Mouse (Mus musculus) gastrocnemius, postnatal 4 days (tissue): Measurements from ENCODE around the gene Myof. TPM values are rescaled to one million over a fixed set of nuclear protein-coding genes. Genes with fewer than 3 reads are reported as not detected.
A peak's percentile ranks its signal among the peaks of the same experiment; 100 is the strongest.

Experiments used
- DNase-seq, 2 experiments: peaks; one replicate each; pipeline ENCODE4 v3.0.0; 2021 to 2022; ENCODE audit warnings: low spot score in 2 of 2, mixed read lengths in 2 of 2
- total RNA-seq, 2 experiments: library from RNA; stranded (reverse); gene quantifications; 2 replicates each; pipeline ENCODE4 v1.2.3; 2021

Myof gene
- total RNA-seq, 2 experiments from 2014 or later = 20.7 to 21.8 TPM

GRCm38 (mm10) chr19:37955425-37956001 is 87.9 kb downstream of the Myof start:
- peak; percentile 67 to 72 for DNase-seq

DNA sequence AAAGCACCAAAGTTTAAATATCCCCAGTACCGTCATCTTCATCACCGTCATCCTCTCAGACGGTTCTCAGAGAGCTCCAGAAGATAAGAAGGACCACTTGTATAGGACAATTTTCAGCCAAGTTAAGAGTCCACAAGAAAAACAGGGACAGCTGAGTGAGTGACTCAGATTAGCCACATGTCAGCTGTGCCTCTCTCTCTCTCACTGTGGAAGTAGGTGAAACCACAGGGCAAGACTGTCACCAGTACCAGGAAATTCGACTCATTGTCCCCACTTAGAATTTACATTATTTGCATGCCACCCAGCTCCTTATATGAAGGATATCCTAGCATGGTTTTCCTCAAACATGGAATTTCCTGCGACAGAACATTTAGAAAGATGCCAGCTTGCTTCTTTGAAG is 88.6 kb downstream of the Myof start:
- no peak for DNase-seq

GRCm38 (mm10) chr19:37954236-37954635 is 89.1 kb downstream of the Myof start:
- no peak for DNase-seq

DNA sequence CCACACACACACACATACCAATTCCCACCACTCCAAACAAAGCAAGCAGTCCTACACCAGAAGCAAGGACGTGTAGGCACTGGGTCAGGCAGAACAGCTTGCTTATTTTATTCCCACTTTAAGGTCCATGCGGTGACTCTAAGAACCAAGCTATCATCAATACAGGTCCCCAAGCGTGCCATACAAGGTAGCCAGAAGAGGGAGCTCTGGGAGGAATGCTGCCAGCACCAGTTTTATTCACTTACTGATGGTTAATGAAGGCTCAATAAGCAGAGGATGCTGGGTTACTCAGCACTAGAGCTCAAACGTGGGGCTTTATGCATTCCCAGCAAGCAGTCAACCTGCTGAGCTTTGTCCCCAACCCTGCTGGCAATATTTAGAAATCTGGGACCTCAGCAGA is 96.7 kb downstream of the Myof start:
- no peak for DNase-seq

GRCm38 (mm10) chr19:37946053-37946452 is 97.3 kb downstream of the Myof start:
- no peak for DNase-seq

DNA sequence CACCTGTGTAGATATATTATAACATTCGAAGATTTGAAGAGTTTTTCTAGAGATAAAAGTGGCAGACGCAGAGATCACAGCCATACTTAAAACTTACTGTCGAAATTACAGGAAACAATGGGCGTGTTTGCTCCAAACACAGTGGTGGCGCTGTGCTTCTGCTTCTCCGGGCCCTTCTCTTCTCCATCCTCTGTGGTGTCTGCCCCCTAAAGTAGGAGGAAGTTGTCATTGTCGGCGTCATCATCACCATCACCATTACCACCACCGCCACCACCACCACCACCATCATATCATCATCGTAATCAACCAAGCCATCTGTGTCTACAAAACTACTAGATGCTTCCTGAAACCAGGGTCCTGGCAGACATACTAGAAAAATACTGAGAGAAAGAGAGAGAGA is 104.2 kb downstream of the Myof start:
- DNase-seq = no peak

GRCm38 (mm10) chr19:37937092-37937491 is 106.3 kb downstream of the Myof start:
- no peak for DNase-seq

DNA sequence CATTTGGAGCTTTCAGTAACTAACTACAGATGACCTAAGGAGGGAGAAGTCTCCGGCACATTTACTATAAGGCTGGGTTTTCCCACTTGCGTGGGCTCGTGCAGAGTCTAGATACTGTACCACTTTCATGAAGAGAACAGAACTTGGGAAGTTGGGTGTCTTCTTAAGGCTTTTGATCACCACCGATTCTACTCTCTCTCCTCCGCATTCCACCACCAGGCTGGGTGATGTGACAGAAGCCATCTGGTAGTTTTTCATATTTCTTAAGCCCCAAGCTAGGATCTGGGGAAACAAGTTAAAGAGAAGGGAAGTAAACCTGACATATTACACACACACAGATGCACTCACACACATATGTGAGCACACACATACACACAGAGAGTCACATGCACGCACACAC is 108.7 kb downstream of the Myof start:
- DNase-seq = no peak

DNA sequence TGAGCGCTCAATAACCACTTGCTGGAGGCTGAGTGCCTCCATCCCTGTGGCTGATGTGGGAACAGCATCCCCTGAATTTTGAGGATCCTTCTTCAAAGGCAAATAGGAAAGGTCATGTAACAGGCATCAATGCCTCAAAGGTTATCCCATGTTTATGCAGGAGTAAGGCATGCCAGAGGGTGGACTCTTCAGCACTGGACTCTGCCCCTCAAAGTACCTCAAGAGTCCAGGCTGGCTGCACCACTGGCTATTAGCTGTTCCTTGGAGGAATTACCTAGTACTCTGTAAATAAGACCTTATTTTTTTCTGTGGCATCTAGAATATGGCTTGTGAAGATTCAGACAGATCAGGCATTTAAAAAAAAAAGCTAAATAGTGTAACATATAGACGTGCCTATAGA is 111.2 kb downstream of the Myof start:
- no peak for DNase-seq

DNA sequence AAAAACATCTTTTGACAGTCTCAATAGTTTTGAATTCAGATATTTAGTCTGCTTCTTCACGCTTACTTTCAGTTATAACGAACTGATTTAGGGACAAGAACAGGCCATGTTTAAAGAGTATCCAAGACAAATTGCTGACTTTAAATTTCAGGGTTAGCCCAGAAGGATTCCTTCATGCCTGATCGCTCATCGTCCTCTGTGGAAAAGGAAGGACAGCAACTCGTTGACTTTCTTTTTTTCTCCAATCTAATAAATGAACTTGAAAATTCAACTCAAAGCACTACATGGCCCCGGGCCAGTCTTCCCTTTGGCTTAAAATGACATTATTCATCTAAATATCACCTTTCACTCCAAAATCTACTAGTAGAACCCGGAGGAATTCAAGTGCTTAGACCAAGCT is 115.5 kb downstream of the Myof start:
- DNase-seq = no peak

- DNase-seq = no peak
These were observed 118.1 kb downstream of the Myof start for GRCm38 (mm10) chr19:37925323-37925722.

DNA sequence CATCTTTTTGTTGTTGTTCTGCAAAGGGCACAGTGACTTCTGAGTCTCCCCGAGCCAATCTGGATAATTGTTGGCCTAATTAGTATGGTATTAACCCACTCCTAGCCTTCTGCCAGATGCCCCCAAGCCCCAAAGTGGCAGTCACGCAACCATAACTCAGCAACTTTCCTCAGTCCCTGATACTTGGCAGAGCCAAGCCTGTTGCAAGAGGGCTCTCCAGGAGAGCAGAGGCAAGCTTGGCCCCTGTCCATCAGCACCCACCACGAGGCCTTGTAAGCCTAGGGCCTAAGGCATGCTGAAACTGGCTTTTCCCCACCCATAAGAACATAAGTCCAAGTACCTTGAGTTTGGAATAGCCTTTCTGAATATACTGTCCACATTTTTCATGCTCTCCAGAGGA is 119.1 kb downstream of the Myof start:
- no peak for DNase-seq

DNA sequence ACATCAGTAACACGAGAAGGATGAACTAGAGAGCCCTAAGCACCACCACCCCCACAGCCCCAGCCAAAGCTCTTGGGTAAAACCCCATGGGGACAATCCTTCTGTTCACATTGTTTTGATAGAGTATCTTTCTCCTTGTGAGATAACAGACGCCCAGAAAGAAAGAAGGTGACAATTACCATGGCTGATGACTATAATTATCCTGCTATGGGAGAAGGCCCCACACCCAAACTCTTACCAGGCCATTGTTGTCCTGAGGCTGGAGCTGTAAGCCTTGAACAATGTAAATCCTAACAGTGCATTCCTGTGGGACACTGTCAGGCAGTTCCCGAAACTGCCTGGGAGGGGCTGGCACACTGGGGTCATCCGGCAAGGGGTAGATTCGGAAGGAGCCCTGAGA is 122.3 kb downstream of the Myof start:
- DNase-seq = no peak

- DNase-seq = no peak
These were observed 124.9 kb downstream of the Myof start for GRCm38 (mm10) chr19:37918515-37918932.

GRCm38 (mm10) chr19:37914261-37914660 is 129.1 kb downstream of the Myof start:
- DNase-seq = no peak

- DNase-seq = no peak
These were observed 130.9 kb downstream of the Myof start for GRCm38 (mm10) chr19:37912501-37912900.

DNA sequence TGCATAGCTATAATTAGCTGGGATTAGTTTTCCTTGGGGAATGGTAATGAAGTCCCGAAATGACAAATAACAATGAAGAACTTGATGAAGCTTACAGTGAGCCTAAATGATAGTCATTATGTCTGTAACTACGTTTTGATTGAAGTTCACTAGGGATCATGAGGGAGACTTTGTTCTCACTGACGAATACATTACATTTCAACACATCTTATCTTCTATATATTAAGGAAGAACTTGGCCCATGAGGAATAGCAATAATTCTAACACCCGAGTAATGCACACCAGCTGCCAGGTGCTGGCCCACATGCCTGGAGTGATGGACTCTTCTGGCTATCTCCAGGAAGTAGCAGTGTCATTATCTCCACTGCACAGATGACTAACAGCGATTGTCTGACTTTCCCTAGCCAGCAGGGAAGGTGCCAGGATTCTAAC is 133.5 kb downstream of the Myof start:
- no peak for DNase-seq

- no peak for DNase-seq
These were observed 135.7 kb downstream of the Myof start for GRCm38 (mm10) chr19:37907451-37908320.

DNA sequence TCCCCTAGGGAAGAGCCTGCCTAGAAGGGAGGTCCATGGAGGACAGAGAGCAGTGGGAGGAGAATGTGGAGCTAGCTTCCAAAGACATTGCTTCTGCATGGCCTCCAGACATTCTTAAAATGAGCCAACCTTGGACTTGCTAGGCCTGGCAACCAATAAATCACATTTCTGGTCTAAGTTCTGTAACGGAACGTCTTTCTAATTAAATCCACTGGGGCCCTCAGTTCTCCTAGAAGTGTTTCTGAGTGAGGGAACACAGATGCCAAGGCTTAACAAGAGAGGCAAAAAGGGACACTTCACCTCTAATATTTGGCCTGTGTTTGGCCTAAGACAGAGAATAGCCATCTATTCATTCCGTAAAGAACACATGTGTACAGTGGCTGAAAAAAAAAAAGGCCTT is 136.5 kb downstream of the Myof start:
- DNase-seq = no peak

GRCm38 (mm10) chr19:37896081-37896480 is 147.3 kb downstream of the Myof start:
- no peak for DNase-seq

GRCm38 (mm10) chr19:37891006-37891405 is 152.4 kb downstream of the Myof start:
- DNase-seq = no peak

- peak in 1 of 2 experiments; percentile 53 for DNase-seq
These were observed 156.8 kb downstream of the Myof start for GRCm38 (mm10) chr19:37886355-37887120.
